Mouse (Mus musculus): ENCODE data around the gene Rpl36a.

The Rpl36a gene

GRCm38 (mm10) chrX:134599922-134600565 is 14.6 kb downstream of the Rpl36a start:
- no peak for DNase-seq (ENCODE audit: low read depth, low spot score)

- peak; percentile 95 for DNase-seq (ENCODE audit: low read depth, low spot score)
Measured at GRCm38 (mm10) chrX:134600659-134601379, 15.4 kb downstream of the Rpl36a start, which contains the start of the genes Gla and Hnrnph2. Gene Gla (minus strand): TSS chrX:134601125. Gene Hnrnph2 (plus strand): TSS chrX:134601179.

GRCm38 (mm10) chrX:134601380-134602120 is 16.1 kb downstream of the Rpl36a start:
- DNase-seq (ENCODE audit: low read depth, low spot score), result no peak

GRCm38 (mm10) chrX:134609472-134609871 is 24.0 kb downstream of the Rpl36a start:
- no peak for DNase-seq (ENCODE audit: low read depth, low spot score)

- DNase-seq (ENCODE audit: low read depth, low spot score), result no peak
Measured at GRCm38 (mm10) chrX:134610984-134611383, 25.5 kb downstream of the Rpl36a start.

GRCm38 (mm10) chrX:134612285-134612959 is 27.0 kb downstream of the Rpl36a start:
- DNase-seq (ENCODE audit: low read depth, low spot score), result no peak

- no peak for DNase-seq (ENCODE audit: low read depth, low spot score)
Measured at GRCm38 (mm10) chrX:134614306-134614705, 28.9 kb downstream of the Rpl36a start.

- no peak for DNase-seq (ENCODE audit: low read depth, low spot score)
Measured at GRCm38 (mm10) chrX:134619695-134620094, 34.2 kb downstream of the Rpl36a start.

GRCm38 (mm10) chrX:134620254-134620865 is 34.9 kb downstream of the Rpl36a start:
- DNase-seq (ENCODE audit: low read depth, low spot score), result no peak

- DNase-seq (ENCODE audit: low read depth, low spot score), result no peak
Measured at GRCm38 (mm10) chrX:134621685-134622084, 36.2 kb downstream of the Rpl36a start.

- DNase-seq (ENCODE audit: low read depth, low spot score), result no peak
Measured at GRCm38 (mm10) chrX:134623350-134623749, 37.9 kb downstream of the Rpl36a start.

- no peak for DNase-seq (ENCODE audit: low read depth, low spot score)
Measured at GRCm38 (mm10) chrX:134628200-134628599, 42.7 kb downstream of the Rpl36a start.

- DNase-seq (ENCODE audit: low read depth, low spot score), result no peak
Measured at GRCm38 (mm10) chrX:134632710-134633109, 47.3 kb downstream of the Rpl36a start.

- no peak for DNase-seq (ENCODE audit: low read depth, low spot score)
Measured at GRCm38 (mm10) chrX:134635111-134635510, 49.7 kb downstream of the Rpl36a start.

GRCm38 (mm10) chrX:134635860-134636259 is 50.4 kb downstream of the Rpl36a start:
- DNase-seq (ENCODE audit: low read depth, low spot score), result no peak
